Mouse (Mus musculus): ENCODE data around the gene Fes. TPM values are rescaled to one million over a fixed set of nuclear protein-coding genes. Genes with fewer than 3 reads are reported as not detected.

Gene Fes
- polyA plus RNA-seq, 1 experiment: 0.82 TPM

- Histone ChIP-seq H3K36me3 (ENCODE audit: control insufficient read depth, insufficient read depth) (no peaks in the 10 kb centered on the region), H3ac (ENCODE audit: control insufficient read depth, insufficient read length, low read depth) (no peak overlapping the region), H3K79me3 (ENCODE audit: low read depth) (no peaks in the 10 kb centered on the region), H3K4me3 (ENCODE audit: insufficient read depth, poor library complexity, severe bottlenecking) (no peak overlapping the region), H3K79me2 (ENCODE audit: control insufficient read depth, insufficient read depth) (no peaks in the 10 kb centered on the region), H3K27me3 (ENCODE audit: control insufficient read depth, insufficient read depth, insufficient read length) (no peaks in the 10 kb centered on the region)
- no peak for TF ChIP-seq FOSL1 (IDR thresholded peaks at IDR 0.05; ENCODE audit: insufficient read depth, low read length, poor library complexity, severe bottlenecking)
- TF ChIP-seq USF1 (IDR thresholded peaks at IDR 0.05; ENCODE audit: low read depth): no peak
- TF ChIP-seq MYOG (IDR thresholded peaks at IDR 0.05; ENCODE audit: control insufficient read depth, extremely low read depth, insufficient read length): no peak
- TF ChIP-seq MAX (IDR thresholded peaks at IDR 0.05): no peak
- TF ChIP-seq CEBPB (IDR thresholded peaks at IDR 0.05; ENCODE audit: low read depth): no peak
- no peak for TF ChIP-seq CTCF (IDR thresholded peaks at IDR 0.05; ENCODE audit: control insufficient read depth, insufficient read depth, insufficient read length)
- no peak for TF ChIP-seq MYOD1 (IDR thresholded peaks at IDR 0.05; ENCODE audit: control insufficient read depth, insufficient read length, low read depth)
Observed at GRCm38 (mm10) chr7:80419278-80419677, 31.5 kb upstream of the Fes start.

- H3K79me3 ChIP-seq (ENCODE audit: low read depth): no peaks in the 10 kb centered on the region
Observed at GRCm38 (mm10) chr7:80418036-80418435, 30.3 kb upstream of the Fes start.

GRCm38 (mm10) chr7:80417601-80418000 is 29.9 kb upstream of the Fes start:
- Histone ChIP-seq H3ac (ENCODE audit: control insufficient read depth, insufficient read length, low read depth) (no peak overlapping the region), H3K36me3 (ENCODE audit: control insufficient read depth, insufficient read depth) (no peaks in the 10 kb centered on the region), H3K4me3 (ENCODE audit: insufficient read depth, poor library complexity, severe bottlenecking) (no peak overlapping the region), H3K27me3 (ENCODE audit: control insufficient read depth, insufficient read depth, insufficient read length) (no peaks in the 10 kb centered on the region), H3K79me2 (ENCODE audit: control insufficient read depth, insufficient read depth) (no peaks in the 10 kb centered on the region), H3K79me3 (ENCODE audit: low read depth) (no peaks in the 10 kb centered on the region)
- no peak for TF ChIP-seq CEBPB (IDR thresholded peaks at IDR 0.05; ENCODE audit: low read depth)

More at GRCm38 (mm10) chr7:80418036-80418435, 30.3 kb upstream of the Fes start:
- no peaks in the 10 kb centered on the region for H3K79me2 ChIP-seq (ENCODE audit: control insufficient read depth, insufficient read depth)
- H3K36me3 ChIP-seq (ENCODE audit: control insufficient read depth, insufficient read depth): no peaks in the 10 kb centered on the region
- H3K27me3 ChIP-seq (ENCODE audit: control insufficient read depth, insufficient read depth, insufficient read length): no peaks in the 10 kb centered on the region
- H3ac ChIP-seq (ENCODE audit: control insufficient read depth, insufficient read length, low read depth): no peak overlapping the region
- H3K4me3 ChIP-seq (ENCODE audit: insufficient read depth, poor library complexity, severe bottlenecking): no peak overlapping the region
- TF ChIP-seq MAX (IDR thresholded peaks at IDR 0.05): no peak
- TF ChIP-seq FOSL1 (IDR thresholded peaks at IDR 0.05; ENCODE audit: insufficient read depth, low read length, poor library complexity, severe bottlenecking): no peak
- TF ChIP-seq MYOD1 (IDR thresholded peaks at IDR 0.05; ENCODE audit: control insufficient read depth, insufficient read length, low read depth): no peak
- TF ChIP-seq USF1 (IDR thresholded peaks at IDR 0.05; ENCODE audit: low read depth): no peak

DNA sequence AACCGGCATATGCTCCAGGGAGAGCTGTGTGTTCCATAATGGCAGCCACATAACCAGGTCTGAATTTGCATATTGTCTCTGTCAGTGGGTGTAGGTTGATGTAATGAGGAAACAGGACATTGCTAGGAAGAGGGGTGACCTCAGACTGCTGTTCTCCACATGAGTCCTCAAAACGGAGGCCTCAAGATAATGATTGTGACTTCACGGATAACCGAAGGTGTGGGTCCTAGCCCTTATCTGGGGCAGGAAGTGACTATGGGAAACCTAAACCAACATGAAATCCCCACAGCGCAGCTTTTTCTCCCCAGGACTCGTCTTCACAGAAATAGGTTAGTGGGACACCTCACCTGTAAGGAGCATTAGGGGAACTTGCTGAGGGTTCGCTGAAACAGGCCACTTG is 29.2 kb upstream of the Fes start:
- no peak overlapping the region for H3ac ChIP-seq (ENCODE audit: control insufficient read depth, insufficient read length, low read depth)
- no peaks in the 10 kb centered on the region for H3K79me2 ChIP-seq (ENCODE audit: control insufficient read depth, insufficient read depth)
- no peaks in the 10 kb centered on the region for H3K36me3 ChIP-seq (ENCODE audit: control insufficient read depth, insufficient read depth)
- no peak overlapping the region for H3K4me3 ChIP-seq (ENCODE audit: insufficient read depth, poor library complexity, severe bottlenecking)
- H3K27me3 ChIP-seq (ENCODE audit: control insufficient read depth, insufficient read depth, insufficient read length): no peaks in the 10 kb centered on the region
- no peaks in the 10 kb centered on the region for H3K79me3 ChIP-seq (ENCODE audit: low read depth)
- no peak for TF ChIP-seq MAX (IDR thresholded peaks at IDR 0.05)
- TF ChIP-seq MYOG (IDR thresholded peaks at IDR 0.05; ENCODE audit: control insufficient read depth, extremely low read depth, insufficient read length): no peak
- TF ChIP-seq FOSL1 (IDR thresholded peaks at IDR 0.05; ENCODE audit: insufficient read depth, low read length, poor library complexity, severe bottlenecking): no peak
- TF ChIP-seq CEBPB (IDR thresholded peaks at IDR 0.05; ENCODE audit: low read depth): no peak
- no peak for TF ChIP-seq USF1 (IDR thresholded peaks at IDR 0.05; ENCODE audit: low read depth)
- TF ChIP-seq CTCF (IDR thresholded peaks at IDR 0.05; ENCODE audit: control insufficient read depth, insufficient read depth, insufficient read length): no peak
- TF ChIP-seq MYOD1 (IDR thresholded peaks at IDR 0.05; ENCODE audit: control insufficient read depth, insufficient read length, low read depth): no peak

DNA sequence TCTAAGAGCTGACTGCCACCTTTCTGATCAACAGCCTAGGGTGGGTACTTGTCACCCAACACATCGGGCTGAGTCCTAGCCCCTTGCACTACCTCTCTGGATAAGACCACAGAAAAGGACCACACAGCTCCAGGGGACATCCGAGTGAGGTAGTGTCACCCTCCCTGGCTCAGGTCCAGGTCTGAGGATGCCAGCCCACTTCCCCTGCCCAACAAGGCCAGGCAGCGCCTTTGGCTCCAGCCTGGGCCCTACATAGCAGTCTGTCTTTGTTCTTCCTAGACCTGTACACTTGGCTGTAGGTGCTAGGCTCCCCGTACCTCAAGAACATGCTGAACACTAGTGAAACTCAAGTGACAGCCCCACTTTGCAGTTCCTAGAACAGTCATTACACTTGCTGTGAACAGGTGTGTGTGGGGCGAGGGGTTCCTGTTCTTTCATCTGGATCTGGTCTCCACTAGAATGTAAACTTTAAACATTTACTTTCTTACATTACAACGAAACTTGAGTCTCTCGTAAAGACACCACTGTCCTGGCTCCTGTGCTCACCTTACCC is 26.6 kb upstream of the Fes start:
- Histone ChIP-seq H3K4me3 (ENCODE audit: insufficient read depth, poor library complexity, severe bottlenecking) (no peak overlapping the region), H3K79me2 (ENCODE audit: control insufficient read depth, insufficient read depth) (no peaks in the 10 kb centered on the region), H3K79me3 (ENCODE audit: low read depth) (no peaks in the 10 kb centered on the region), H3ac (ENCODE audit: control insufficient read depth, insufficient read length, low read depth) (no peak overlapping the region), H3K27me3 (ENCODE audit: control insufficient read depth, insufficient read depth, insufficient read length) (no peaks in the 10 kb centered on the region), H3K36me3 (ENCODE audit: control insufficient read depth, insufficient read depth) (no peaks in the 10 kb centered on the region)
- TF ChIP-seq MYOG (IDR thresholded peaks at IDR 0.05; ENCODE audit: control insufficient read depth, extremely low read depth, insufficient read length): no peak
- no peak for TF ChIP-seq CTCF (IDR thresholded peaks at IDR 0.05; ENCODE audit: control insufficient read depth, insufficient read depth, insufficient read length)
- no peak for TF ChIP-seq FOSL1 (IDR thresholded peaks at IDR 0.05; ENCODE audit: insufficient read depth, low read length, poor library complexity, severe bottlenecking)
- no peak for TF ChIP-seq CEBPB (IDR thresholded peaks at IDR 0.05; ENCODE audit: low read depth)
- no peak for TF ChIP-seq USF1 (IDR thresholded peaks at IDR 0.05; ENCODE audit: low read depth)
- TF ChIP-seq MAX (IDR thresholded peaks at IDR 0.05): no peak
- TF ChIP-seq MYOD1 (IDR thresholded peaks at IDR 0.05; ENCODE audit: control insufficient read depth, insufficient read length, low read depth): no peak

DNA sequence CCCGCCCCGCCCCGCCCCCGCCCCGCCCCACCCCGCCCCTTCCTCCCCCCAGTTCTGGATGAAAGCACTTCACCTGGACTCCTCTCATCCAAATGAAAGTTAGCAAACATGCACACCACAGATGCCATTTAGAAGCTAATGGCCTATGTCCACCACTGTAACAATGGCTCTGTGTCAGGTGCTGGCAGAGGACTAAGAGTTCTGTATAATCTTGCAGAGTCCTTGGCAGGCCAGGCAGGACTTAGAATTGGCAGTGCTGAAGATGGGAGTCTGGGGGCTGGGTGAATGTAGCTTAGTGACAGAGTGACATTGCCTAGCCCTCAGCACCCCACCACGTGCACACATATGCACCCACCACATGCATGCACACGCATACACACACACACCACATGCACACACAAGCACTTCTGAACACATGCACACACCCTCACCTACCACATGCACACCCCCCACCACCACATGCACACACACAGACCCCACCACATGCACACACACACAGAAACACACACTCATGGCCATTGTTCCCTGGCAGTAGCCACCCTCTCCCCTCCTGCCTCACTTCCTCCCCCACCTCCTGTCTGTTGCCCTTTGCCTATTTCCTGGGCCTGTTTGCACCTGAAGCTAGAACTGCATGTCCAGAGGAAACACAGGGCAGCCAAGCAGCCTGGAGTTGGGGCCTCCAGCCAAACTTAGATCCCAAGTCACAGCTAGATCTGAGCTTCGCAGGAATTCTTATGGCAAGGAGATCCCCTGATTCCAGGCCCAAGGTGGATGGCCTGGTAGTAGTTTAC is 26.0 kb upstream of the Fes start:
- Histone ChIP-seq H3K36me3 (ENCODE audit: control insufficient read depth, insufficient read depth) (no peaks in the 10 kb centered on the region), H3K4me3 (ENCODE audit: insufficient read depth, poor library complexity, severe bottlenecking) (no peak overlapping the region), H3K27me3 (ENCODE audit: control insufficient read depth, insufficient read depth, insufficient read length) (no peaks in the 10 kb centered on the region), H3ac (ENCODE audit: control insufficient read depth, insufficient read length, low read depth) (no peak overlapping the region), H3K79me3 (ENCODE audit: low read depth) (no peaks in the 10 kb centered on the region), H3K79me2 (ENCODE audit: control insufficient read depth, insufficient read depth) (no peaks in the 10 kb centered on the region)
- TF ChIP-seq MAX (IDR thresholded peaks at IDR 0.05): no peak
- TF ChIP-seq FOSL1 (IDR thresholded peaks at IDR 0.05; ENCODE audit: insufficient read depth, low read length, poor library complexity, severe bottlenecking): no peak
- no peak for TF ChIP-seq USF1 (IDR thresholded peaks at IDR 0.05; ENCODE audit: low read depth)
- no peak for TF ChIP-seq MYOD1 (IDR thresholded peaks at IDR 0.05; ENCODE audit: control insufficient read depth, insufficient read length, low read depth)
- TF ChIP-seq CEBPB (IDR thresholded peaks at IDR 0.05; ENCODE audit: low read depth): no peak
- TF ChIP-seq CTCF (IDR thresholded peaks at IDR 0.05; ENCODE audit: control insufficient read depth, insufficient read depth, insufficient read length): no peak
- TF ChIP-seq MYOG (IDR thresholded peaks at IDR 0.05; ENCODE audit: control insufficient read depth, extremely low read depth, insufficient read length): no peak
